Mouse (Mus musculus) embryonic facial prominence, embryonic 11.5 days (tissue): Measurements from ENCODE around the gene A530016L24Rik. TPM values are rescaled to one million over a fixed set of nuclear protein-coding genes. Genes with fewer than 3 reads are reported as not detected.
A peak's percentile ranks its signal among the peaks of the same experiment; 100 is the strongest.

ENCODE experiments used
- ATAC-seq: fragments of 200-750 bp; cut with Nextera tagmentation; replicated peaks from 2 replicates; pipeline ENCODE4 v1.8.0; 2017; ENCODE audit warnings: low read depth; ENCODE audit not compliant: insufficient number of reproducible peaks, low FRiP score, low TSS enrichment
- DNase-seq: peaks from one replicate; pipeline ENCODE4 v3.0.0-alpha.2; 2015; ENCODE audit warnings: low spot score
- H3K27ac ChIP-seq: fragments of 300-500 bp; sonication (generic); replicated peaks from 2 replicates; pipeline ENCODE4 v1.5.1; 2014; ENCODE audit warnings: mild to moderate bottlenecking, low read depth, low read length, control low read depth
- H3K27me3 ChIP-seq: fragments of 300-500 bp; sonication (generic); 2 replicates; pipeline ENCODE4 v1.6.1; 2014; ENCODE audit warnings: mild to moderate bottlenecking, low read length, moderate library complexity, mixed read lengths; ENCODE audit not compliant: control insufficient read depth, insufficient read depth
- H3K36me3 ChIP-seq: fragments of 300-500 bp; sonication (generic); replicated peaks from 2 replicates; pipeline ENCODE4 v1.6.1; 2014; ENCODE audit warnings: low read depth, mild to moderate bottlenecking, low read length, moderate library complexity, mixed read lengths; ENCODE audit not compliant: control insufficient read depth, insufficient read depth
- H3K4me1 ChIP-seq: fragments of 300-500 bp; sonication (generic); 2 replicates; pipeline ENCODE4 v1.6.1; 2014; ENCODE audit warnings: low read length, mixed read lengths; ENCODE audit not compliant: control insufficient read depth, insufficient read depth
- H3K4me2 ChIP-seq: fragments of 300-500 bp; sonication (generic); 2 replicates; pipeline ENCODE4 v1.6.1; 2014; ENCODE audit warnings: low read depth, mild to moderate bottlenecking, control low read depth, low read length, moderate library complexity
- H3K4me3 ChIP-seq: fragments of 300-500 bp; sonication (generic); 2 replicates; pipeline ENCODE4 v1.5.1; 2014; ENCODE audit warnings: low read depth, low read length, control low read depth
- H3K9ac ChIP-seq: fragments of 300-500 bp; sonication (generic); replicated peaks from 2 replicates; pipeline ENCODE4 v1.6.1; 2014; ENCODE audit warnings: mild to moderate bottlenecking, control low read depth, low read length
- H3K9me3 ChIP-seq: fragments of 300-500 bp; sonication (generic); replicated peaks from 2 replicates; pipeline ENCODE4 v1.6.1; 2016; ENCODE audit warnings: mild to moderate bottlenecking, low read length, inconsistent platforms, mixed read lengths; ENCODE audit not compliant: control insufficient read depth
- WGBS: fragments of 180-500 bp; shearing (Covaris S2); extraction: QIAGEN DNeasy Blood & Tissue Kit; methylation state at CpG from one replicate; pipeline ENCODE4 v1.1.7; 2014; 5-methylcytosine and 5-hydroxymethylcytosine counted together
- polyA plus RNA-seq: library from polyadenylated mRNA; unstranded; fragments of >200 nt; fragmentation: Nextera tagmentation; extraction: Ambion mirVana; gene quantifications from 2 replicates; pipeline ENCODE4 v1.2.1, GENCODE M21; 2014

Gene A530016L24Rik
- polyA plus RNA-seq, result not detected in 2 replicates

DNA sequence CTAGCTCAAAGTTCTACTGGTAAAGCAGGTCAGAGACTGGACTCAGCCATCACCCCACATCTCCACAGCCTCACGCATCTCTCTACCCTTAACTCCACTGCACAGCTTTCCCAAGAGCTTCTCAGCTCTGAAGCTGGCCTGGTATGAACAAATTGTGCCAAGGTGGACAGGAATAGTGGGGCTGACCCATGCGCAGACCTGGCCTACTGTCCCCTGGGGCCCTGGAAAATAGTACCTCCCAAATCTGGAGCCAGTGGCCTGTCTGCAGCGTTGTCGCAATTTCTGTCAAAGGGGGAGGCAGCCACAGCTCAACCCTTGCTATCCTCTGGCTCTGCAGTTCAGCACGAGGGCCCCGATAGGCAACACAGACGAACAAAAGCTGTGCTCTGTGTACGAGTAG lies at the start of gene A530016L24Rik:
Gene A530016L24Rik, plus strand, starts transcription at position 315 of the 400 bp plus-strand sequence.
- Histone ChIP-seq H3K4me3 (no peak within 1 kb of the TSS), H3K4me2 (no peak within 1 kb of the TSS), H3K27ac (no peak within 1 kb of the TSS), H3K27me3 (no peaks in the 10 kb centered on the region), H3K36me3 (no peaks in the 10 kb centered on the region), H3K4me1 (no peaks in the 10 kb centered on the region), H3K9me3 (no peaks in the 10 kb centered on the region), H3K9ac (no peak within 1 kb of the TSS)
- DNase-seq (no peak), ATAC-seq (no peak)
- 92% methylated on average over 8 of the region's 8 CpGs for WGBS

- Histone ChIP-seq H3K27me3 (no peaks in the 10 kb centered on the region), H3K36me3 (no peaks in the 10 kb centered on the region), H3K9ac (no peak overlapping the region), H3K4me1 (peaks cover 1% of the 10 kb centered on the region; the same call in 1 of the 2 replicates), H3K27ac (no peak overlapping the region), H3K4me3 (no peak overlapping the region), H3K9me3 (no peaks in the 10 kb centered on the region), H3K4me2 (no peak overlapping the region)
- 18% methylated on average over 1 of the region's 1 CpGs for WGBS
- ATAC-seq (no peak), DNase-seq (no peak)
These were observed 49.3 kb upstream of the A530016L24Rik start for GRCm38 (mm10) chr12:112439993-112440392.

GRCm38 (mm10) chr12:112449144-112449827 lies 40.0 kb upstream of the A530016L24Rik start:
- Histone ChIP-seq H3K9me3 (no peaks in the 10 kb centered on the region), H3K27ac (no peak overlapping the region), H3K9ac (peak overlapping the region; percentile 9; the same call in 1 of the 2 replicates), H3K4me1 (peaks cover 5% of the 10 kb centered on the region; the same call in 1 of the 2 replicates), H3K36me3 (no peaks in the 10 kb centered on the region), H3K4me2 (no peak overlapping the region), H3K27me3 (no peaks in the 10 kb centered on the region), H3K4me3 (no peak overlapping the region)
- DNase-seq (no peak), ATAC-seq (no peak)
- 60% methylated on average over 18 of the region's 18 CpGs for WGBS

DNA sequence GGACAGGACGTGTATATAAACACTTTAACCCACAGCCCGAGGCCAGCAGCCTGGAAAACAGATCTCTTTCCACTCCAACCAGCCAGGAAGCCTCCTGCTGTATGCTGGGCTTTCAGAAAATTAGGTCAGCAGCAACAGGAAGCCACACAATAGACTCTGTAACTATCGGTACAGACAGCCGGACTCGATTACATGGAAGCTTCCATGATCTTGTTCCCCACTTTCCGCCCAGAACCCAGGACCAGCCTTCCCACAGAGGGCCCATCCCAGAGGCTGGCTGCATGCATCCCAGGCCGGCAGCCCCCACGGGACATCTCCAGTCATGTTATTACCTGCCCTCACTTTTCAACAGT lies 39.4 kb upstream of the A530016L24Rik start:
- no peak overlapping the region; the same call in 1 of the 2 replicates for H3K9ac ChIP-seq
- H3K4me3 ChIP-seq, result no peak overlapping the region
- H3K9me3 ChIP-seq, result no peaks in the 10 kb centered on the region
- ATAC-seq (no peak), DNase-seq (peak; percentile 49)
- H3K27ac ChIP-seq, result 0 out of 2 replicates have a peak overlapping the region, but pooled peaks have one; percentile 9
- 46% methylated on average over 8 of the region's 8 CpGs for whole genome bisulfite sequencing
- H3K36me3 ChIP-seq, result no peaks in the 10 kb centered on the region
- peaks cover 5% of the 10 kb centered on the region; the same call in 1 of the 2 replicates for H3K4me1 ChIP-seq
- no peaks in the 10 kb centered on the region for H3K27me3 ChIP-seq
- no peak overlapping the region for H3K4me2 ChIP-seq

GRCm38 (mm10) chr12:112450883-112451282 lies 38.4 kb upstream of the A530016L24Rik start:
- Histone ChIP-seq H3K4me2 (no peak overlapping the region), H3K4me3 (no peak overlapping the region), H3K9me3 (no peaks in the 10 kb centered on the region), H3K27ac (no peak overlapping the region), H3K27me3 (no peaks in the 10 kb centered on the region), H3K4me1 (peaks cover 5% of the 10 kb centered on the region; the same call in 1 of the 2 replicates), H3K9ac (no peak overlapping the region), H3K36me3 (no peaks in the 10 kb centered on the region)
- peak; percentile 87 for DNase-seq
- 30% methylated on average over 6 of the region's 6 CpGs for WGBS
- peak; percentile 77 for ATAC-seq

DNA sequence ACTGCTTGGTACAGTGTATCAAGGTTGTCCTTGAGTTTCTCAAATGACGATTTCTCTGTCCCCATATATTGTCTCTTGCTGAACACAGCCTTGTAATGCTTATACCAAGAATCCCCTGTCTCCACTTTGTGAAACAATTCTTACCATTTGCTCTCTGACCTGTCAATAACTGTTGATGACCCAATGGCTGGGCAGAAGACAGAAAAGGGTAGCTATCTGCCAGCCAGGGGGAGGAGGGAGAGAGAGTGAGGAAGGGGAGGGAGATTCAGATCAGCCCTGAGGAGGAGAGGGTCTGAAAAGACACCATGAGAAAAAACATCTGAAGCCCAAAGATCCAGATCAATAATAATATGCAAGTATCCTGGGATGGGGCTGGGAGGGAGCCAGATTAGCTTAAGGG lies 37.9 kb upstream of the A530016L24Rik start:
- Histone ChIP-seq H3K27me3 (no peaks in the 10 kb centered on the region), H3K27ac (no peak overlapping the region), H3K4me1 (peaks cover 5% of the 10 kb centered on the region; the same call in 1 of the 2 replicates), H3K4me3 (no peak overlapping the region), H3K36me3 (no peaks in the 10 kb centered on the region), H3K4me2 (no peak overlapping the region), H3K9me3 (no peaks in the 10 kb centered on the region), H3K9ac (no peak overlapping the region)
- 79% methylated on average over 1 of the region's 1 CpGs for WGBS
- DNase-seq, result no peak
- no peak for ATAC-seq

DNA sequence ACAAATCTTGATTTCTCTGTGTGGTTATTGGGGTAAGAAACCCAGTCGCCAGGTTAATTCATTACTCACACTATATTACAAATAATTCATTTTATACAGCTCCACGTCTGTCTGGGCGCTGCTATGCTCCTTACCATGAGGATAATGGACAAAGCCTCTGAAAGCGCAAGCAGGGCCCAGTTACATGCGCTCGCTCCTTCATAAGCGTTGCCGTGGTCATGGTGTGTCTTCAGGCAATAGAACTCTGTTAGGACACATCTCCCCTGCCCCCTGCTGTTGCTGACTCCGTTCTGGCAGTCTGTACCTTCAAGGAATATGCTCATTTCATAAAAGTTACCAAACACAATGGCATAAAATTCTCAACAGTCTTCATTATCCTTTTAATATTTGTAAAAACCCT lies 37.4 kb upstream of the A530016L24Rik start:
- no peaks in the 10 kb centered on the region for H3K36me3 ChIP-seq
- H3K9ac ChIP-seq, result no peak overlapping the region
- H3K27me3 ChIP-seq, result no peaks in the 10 kb centered on the region
- no peak overlapping the region for H3K4me3 ChIP-seq
- peaks cover 5% of the 10 kb centered on the region; the same call in 1 of the 2 replicates for H3K4me1 ChIP-seq
- H3K27ac ChIP-seq, result no peak overlapping the region
- ATAC-seq, result no peak
- no peak for DNase-seq
- H3K9me3 ChIP-seq, result no peaks in the 10 kb centered on the region
- WGBS, result 85% methylated on average over 9 of the region's 9 CpGs
- H3K4me2 ChIP-seq, result no peak overlapping the region

DNA sequence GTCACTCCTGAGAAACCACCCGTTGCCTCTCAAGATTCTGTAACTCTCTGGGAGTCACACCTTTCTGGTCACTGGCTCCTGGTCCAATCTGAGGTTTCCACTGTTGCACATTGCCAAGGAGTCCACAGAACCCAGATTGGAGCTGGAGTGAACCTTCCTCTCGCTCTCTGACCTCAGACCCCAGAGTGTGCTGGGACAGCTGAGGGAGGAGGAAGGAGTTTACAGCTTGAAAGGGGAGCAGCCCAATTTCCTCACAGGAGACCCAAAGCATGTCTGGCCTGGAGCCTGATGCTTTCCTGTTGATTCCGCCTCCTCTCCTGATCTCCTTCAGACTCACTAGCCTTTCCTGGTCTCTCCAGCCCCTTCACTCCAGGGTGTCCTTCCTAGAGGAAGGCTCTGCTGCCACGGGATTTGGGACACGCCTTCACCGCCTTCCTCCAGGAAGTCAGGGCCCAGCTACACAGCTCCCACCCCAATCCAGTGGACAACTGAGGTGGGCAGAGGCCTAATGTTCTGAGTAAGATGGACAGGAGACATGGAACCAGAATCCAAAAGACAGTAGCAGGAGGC lies 33.0 kb upstream of the A530016L24Rik start:
- Histone ChIP-seq H3K9ac (no peak overlapping the region), H3K36me3 (no peaks in the 10 kb centered on the region)

More for the DNA sequence above, 33.0 kb upstream of the A530016L24Rik start:
- Histone ChIP-seq H3K4me2 (no peak overlapping the region), H3K9me3 (no peaks in the 10 kb centered on the region), H3K4me1 (no peaks in the 10 kb centered on the region; the same call in 1 of the 2 replicates), H3K27me3 (no peaks in the 10 kb centered on the region), H3K4me3 (no peak overlapping the region), H3K27ac (no peak overlapping the region)
- no peak for ATAC-seq
- 76% methylated on average over 6 of the region's 6 CpGs for WGBS
- DNase-seq, result no peak
